Mouse (Mus musculus) lung, postnatal 0 days (tissue): ENCODE measurements around the gene Hyal2.
"Not testable (repeated sequence)": the region's sequence is repeated elsewhere in the genome, so short reads cannot be mapped to it uniquely, and the experiment has no call there.

ENCODE experiments used
- CTCF ChIP-seq: IDR thresholded peaks from 2 replicates; pipeline ENCODE4 v1.5.1; 2016; ENCODE audit warnings: antibody characterized with exemption, mild to moderate bottlenecking
- EP300 ChIP-seq: IDR thresholded peaks from 2 replicates; pipeline ENCODE4 v1.6.1; 2016; ENCODE audit warnings: antibody characterized with exemption, mild to moderate bottlenecking, control low read depth

DNA sequence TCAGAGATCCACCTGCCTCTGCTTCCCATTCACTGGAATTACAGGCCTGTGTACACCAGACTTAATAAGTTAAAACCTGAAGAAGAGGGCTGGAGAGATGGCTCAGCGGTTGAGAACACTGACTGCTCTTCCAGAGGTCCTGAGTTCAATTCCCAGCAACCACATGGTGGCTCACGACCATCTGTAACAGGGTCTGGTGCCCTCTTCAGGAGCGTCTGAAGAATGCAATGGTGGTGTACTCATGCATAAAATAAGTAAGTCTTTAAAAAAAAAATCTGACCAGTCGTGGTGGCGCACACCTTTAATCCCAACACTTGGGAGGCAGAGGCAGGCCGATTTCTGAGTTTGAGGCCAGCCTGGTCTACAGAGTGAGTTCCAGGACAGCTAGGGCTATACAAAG is 6.0 kb downstream of the Hyal2 start:
- TF ChIP-seq CTCF = peak; percentile 25; the same call in 1 of the 2 replicates
- not testable (repeated sequence) for TF ChIP-seq EP300
